Mouse (Mus musculus) myocyte (in vitro differentiated cells): ENCODE data around the gene Nr1i3. TPM values are rescaled to one million over a fixed set of nuclear protein-coding genes. Genes with fewer than 3 reads are reported as not detected.

Experiments used
- H3K27me3 ChIP-seq: one replicate; pipeline ENCODE4 v1.6.1; 2011; ENCODE audit not compliant: control insufficient read depth, insufficient read depth, insufficient read length
- H3K36me3 ChIP-seq: one replicate; pipeline ENCODE4 v1.6.1; 2011; ENCODE audit not compliant: control insufficient read depth, insufficient read depth
- H3K4me2 ChIP-seq: one replicate; pipeline ENCODE4 v1.6.1; 2011; ENCODE audit warnings: low read depth, control low read depth
- H3K4me3 ChIP-seq: one replicate; pipeline ENCODE4 v1.5.1; 2011; ENCODE audit warnings: mild to moderate bottlenecking, control low read depth, moderate library complexity
- H3K79me2 ChIP-seq: one replicate; pipeline ENCODE4 v1.6.1; 2011; ENCODE audit not compliant: control insufficient read depth, insufficient read depth
- H3ac ChIP-seq: one replicate; pipeline ENCODE4 v1.6.1; 2011; ENCODE audit not compliant: control insufficient read depth, insufficient read length
- CEBPB ChIP-seq: IDR thresholded peaks from 2 replicates; pipeline ENCODE4 v1.6.1; 2011; ENCODE audit warnings: mild to moderate bottlenecking, moderate library complexity; ENCODE audit not compliant: poor library complexity, insufficient read depth, severe bottlenecking
- E2F4 ChIP-seq: IDR thresholded peaks from one replicate; pipeline ENCODE4 v1.6.1; 2011; ENCODE audit warnings: mild to moderate bottlenecking, control low read depth, moderate library complexity; ENCODE audit not compliant: insufficient read depth
- MAX ChIP-seq: IDR thresholded peaks from one replicate; pipeline ENCODE4 v1.6.1; 2011; ENCODE audit warnings: low read depth, mild to moderate bottlenecking, control low read depth
- MYOD1 ChIP-seq, 3 experiments: IDR thresholded peaks; one replicate each; pipeline ENCODE4 v1.6.1; 2011; ENCODE audit warnings: control low read depth in 2 of 3, low read depth in 2 of 3, mild to moderate bottlenecking in 2 of 3, moderate library complexity in 1 of 3; ENCODE audit not compliant: insufficient read length in 2 of 3, control insufficient read depth in 1 of 3
- MYOG ChIP-seq, 3 experiments: IDR thresholded peaks; one replicate each; pipeline ENCODE4 v1.6.1; 2011; ENCODE audit warnings: control low read depth in 2 of 3, low read depth in 2 of 3, mild to moderate bottlenecking in 2 of 3; ENCODE audit not compliant: insufficient read length in 2 of 3, control insufficient read depth in 1 of 3, insufficient read depth in 1 of 3
- POLR2A ChIP-seq: IDR thresholded peaks from one replicate; pipeline ENCODE4 v1.6.1; 2011; ENCODE audit warnings: low read depth, mild to moderate bottlenecking, control low read depth, moderate library complexity; ENCODE audit not compliant: insufficient read length
- POLR2AphosphoS2 ChIP-seq: IDR thresholded peaks from one replicate; pipeline ENCODE4 v1.6.1; 2011; ENCODE audit warnings: low read depth, control low read depth; ENCODE audit not compliant: insufficient read length
- REST ChIP-seq: IDR thresholded peaks from one replicate; pipeline ENCODE4 v1.6.1; 2011; ENCODE audit warnings: mild to moderate bottlenecking, control low read depth, moderate library complexity; ENCODE audit not compliant: insufficient read depth, insufficient read length
- SRF ChIP-seq: IDR thresholded peaks from one replicate; pipeline ENCODE4 v1.6.1; 2011; ENCODE audit warnings: low read depth; ENCODE audit not compliant: control insufficient read depth, insufficient read length
- TCF12 ChIP-seq: IDR thresholded peaks from one replicate; pipeline ENCODE4 v1.6.1; 2011; ENCODE audit warnings: mild to moderate bottlenecking, control low read depth; ENCODE audit not compliant: poor library complexity, insufficient read depth, severe bottlenecking
- TCF3 ChIP-seq: IDR thresholded peaks from one replicate; pipeline ENCODE4 v1.6.1; 2011; ENCODE audit warnings: low read depth, control low read depth; ENCODE audit not compliant: insufficient read length
- USF1 ChIP-seq: IDR thresholded peaks from one replicate; pipeline ENCODE4 v1.6.1; 2011; ENCODE audit warnings: low read depth, mild to moderate bottlenecking, control low read depth, moderate library complexity
- polyA plus RNA-seq: library from polyadenylated mRNA; unstranded; fragments of >200 nt; fragmentation: generic; extraction: Trizol; gene quantifications from one replicate; pipeline ENCODE4 v1.2.1, GENCODE M21; 2012; ENCODE audit warnings: missing spikeins

The Nr1i3 gene
- polyA plus RNA-seq, 1 experiment, result 0.06 TPM

DNA sequence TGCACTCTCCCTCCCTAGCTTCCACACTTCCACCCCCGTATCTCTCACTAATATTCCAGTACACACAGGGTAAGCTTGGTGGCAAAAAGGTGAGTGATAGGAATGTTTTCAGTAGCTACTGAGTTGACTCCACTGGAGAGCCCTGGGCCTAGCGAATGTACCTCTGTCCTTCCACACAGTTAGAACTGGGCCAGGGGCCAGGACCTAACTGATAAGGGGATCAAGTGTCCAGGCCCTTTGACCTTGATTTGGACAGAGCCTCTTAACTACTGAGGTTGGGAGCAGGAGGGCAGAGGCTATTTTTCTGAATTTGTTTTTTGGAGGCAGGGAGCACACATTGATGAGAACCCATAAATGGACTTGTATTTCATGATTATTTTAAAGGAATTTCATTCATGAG is 10.0 kb downstream of the Nr1i3 start:
- no peak overlapping the region for H3K4me3 ChIP-seq
- no peaks in the 10 kb centered on the region for H3K79me2 ChIP-seq
- H3K4me2 ChIP-seq, result no peak overlapping the region
- peaks cover 2% of the 10 kb centered on the region for H3K36me3 ChIP-seq
- H3ac ChIP-seq, result no peak overlapping the region
- H3K27me3 ChIP-seq, result no peaks in the 10 kb centered on the region
- TF ChIP-seq MYOG (IDR thresholded peaks at IDR 0.05; ENCODE audit: control insufficient read depth in 1 of 3, insufficient read depth in 1 of 3, insufficient read length in 2 of 3, low read depth in 2 of 3) (no peak), CEBPB (no peak), TCF3 (no peak), TCF12 (no peak), POLR2A (no peak), USF1 (no peak), MYOD1 (IDR thresholded peaks at IDR 0.05; ENCODE audit: control insufficient read depth in 1 of 3, insufficient read length in 2 of 3, low read depth in 2 of 3) (no peak), E2F4 (no peak), REST (no peak), SRF (no peak)

DNA sequence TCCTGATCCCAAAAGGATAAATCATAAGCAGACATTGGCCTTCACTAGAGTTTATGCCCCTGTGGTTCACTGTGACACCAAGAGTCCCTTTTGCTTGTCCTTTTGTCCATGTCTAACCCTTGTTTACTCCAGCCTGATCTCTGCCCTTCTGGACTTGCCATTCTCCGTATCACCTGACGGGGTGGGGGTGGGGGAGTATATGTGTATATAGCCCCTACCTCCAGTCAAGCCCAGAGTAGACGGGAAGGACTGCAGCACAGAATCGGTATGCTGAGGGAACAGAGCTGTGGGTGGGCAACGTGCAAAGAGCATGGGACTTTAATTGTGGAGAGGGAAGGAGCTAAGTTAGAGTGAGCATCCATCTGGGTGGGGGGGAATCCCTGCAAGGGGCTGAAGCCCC is 11.1 kb downstream of the Nr1i3 start, which contains the start of gene Apoa2:
TSS of gene Apoa2 (plus strand) at position 198 of the 400 bp plus-strand sequence.
- Histone ChIP-seq H3K4me2 (no peak within 1 kb of the TSS), H3K27me3 (no peaks in the 10 kb centered on the region), H3K36me3 (peaks cover 3% of the 10 kb centered on the region), H3K79me2 (no peaks in the 10 kb centered on the region), H3K4me3 (no peak within 1 kb of the TSS), H3ac (no peak within 1 kb of the TSS)
- TF ChIP-seq CEBPB (no peak), TCF3 (no peak), REST (no peak), MAX (no peak), SRF (no peak), MYOG (IDR thresholded peaks at IDR 0.05; ENCODE audit: control insufficient read depth in 1 of 3, insufficient read depth in 1 of 3, insufficient read length in 2 of 3, low read depth in 2 of 3) (no peak), POLR2A (no peak), E2F4 (no peak), POLR2AphosphoS2 (no peak), USF1 (no peak), TCF12 (no peak), MYOD1 (IDR thresholded peaks at IDR 0.05; ENCODE audit: control insufficient read depth in 1 of 3, insufficient read length in 2 of 3, low read depth in 2 of 3) (no peak)

DNA sequence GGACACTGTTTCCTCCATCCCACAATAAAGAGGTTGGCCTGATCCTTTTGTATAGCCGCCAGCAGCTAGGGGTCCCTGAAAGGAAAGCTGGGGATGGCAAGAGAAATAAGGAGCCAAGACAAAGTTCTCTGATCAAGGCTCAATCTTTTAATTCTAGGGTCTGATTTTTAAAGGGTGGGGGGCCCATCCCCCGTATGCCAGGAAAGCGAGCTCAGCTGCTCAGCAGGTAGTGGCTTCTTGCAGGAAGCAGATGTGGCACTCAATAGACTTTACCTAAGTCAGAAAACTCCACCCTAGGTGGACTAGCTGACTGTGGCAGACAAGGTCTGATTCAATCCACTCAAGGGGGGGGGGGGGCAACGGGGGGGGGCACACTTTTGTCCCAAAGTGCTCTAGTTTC is 13.0 kb downstream of the Nr1i3 start:
- H3K27me3 ChIP-seq, result no peaks in the 10 kb centered on the region
- H3K79me2 ChIP-seq, result no peaks in the 10 kb centered on the region
- no peak overlapping the region for H3ac ChIP-seq
- TF ChIP-seq TCF3 (no peak), SRF (no peak), USF1 (no peak), MAX (no peak), TCF12 (no peak), POLR2A (no peak), POLR2AphosphoS2 (no peak), MYOG (IDR thresholded peaks at IDR 0.05; ENCODE audit: control insufficient read depth in 1 of 3, insufficient read depth in 1 of 3, insufficient read length in 2 of 3, low read depth in 2 of 3) (no peak), REST (no peak)
- H3K36me3 ChIP-seq, result peaks cover 3% of the 10 kb centered on the region
- H3K4me2 ChIP-seq, result no peak overlapping the region
- no peak overlapping the region for H3K4me3 ChIP-seq

DNA sequence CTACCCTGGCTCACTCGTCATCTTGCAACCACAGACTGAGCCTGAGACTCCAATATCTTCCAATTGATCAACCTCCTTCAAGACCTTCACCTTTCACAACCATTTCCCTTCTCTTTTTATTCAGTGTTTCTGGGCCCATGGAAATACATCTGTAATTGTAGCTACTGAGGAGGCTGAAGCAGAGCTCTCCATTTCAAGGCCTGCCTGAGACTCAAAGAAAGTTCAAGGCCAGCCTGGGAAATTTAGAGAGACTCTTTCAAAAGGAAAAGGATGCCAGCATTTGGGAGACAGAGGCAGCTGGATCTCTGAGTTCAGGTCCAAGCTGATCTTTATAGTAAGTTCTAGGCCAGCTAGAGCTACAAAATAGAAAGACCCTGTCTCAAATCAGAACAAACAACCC is 14.1 kb downstream of the Nr1i3 start:
- no peak overlapping the region for H3ac ChIP-seq
- no peak for TF ChIP-seq E2F4
- TF ChIP-seq MYOD1 (IDR thresholded peaks at IDR 0.05; ENCODE audit: control insufficient read depth in 1 of 3, insufficient read length in 2 of 3, low read depth in 2 of 3), result no peak
- no peak for TF ChIP-seq SRF
- no peak for TF ChIP-seq MYOG (IDR thresholded peaks at IDR 0.05; ENCODE audit: control insufficient read depth in 1 of 3, insufficient read depth in 1 of 3, insufficient read length in 2 of 3, low read depth in 2 of 3)
- TF ChIP-seq REST, result no peak
- peaks cover 4% of the 10 kb centered on the region for H3K36me3 ChIP-seq
- H3K79me2 ChIP-seq, result no peaks in the 10 kb centered on the region
- no peak overlapping the region for H3K4me3 ChIP-seq
- no peaks in the 10 kb centered on the region for H3K27me3 ChIP-seq
- no peak overlapping the region for H3K4me2 ChIP-seq

DNA sequence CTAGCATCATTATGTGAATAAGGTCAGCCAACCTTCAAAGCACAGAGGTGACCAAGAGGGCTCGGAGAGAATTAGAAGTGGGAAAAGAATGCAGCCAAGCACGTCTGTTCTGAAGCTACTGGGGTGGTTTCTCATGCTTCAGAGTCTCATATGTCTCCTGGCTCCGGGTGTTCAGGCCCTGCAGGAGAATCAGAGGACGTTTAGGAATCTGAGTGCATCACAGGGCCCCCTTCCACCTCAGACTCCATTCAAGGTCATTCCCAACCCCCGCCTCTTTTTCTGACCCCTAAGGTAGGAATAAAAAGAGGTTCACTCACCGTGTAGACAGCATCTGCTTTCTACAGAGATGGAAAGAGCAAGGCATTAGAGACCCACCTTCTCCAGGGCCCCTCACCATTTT is 16.0 kb downstream of the Nr1i3 start:
- no peak overlapping the region for H3ac ChIP-seq
- no peaks in the 10 kb centered on the region for H3K79me2 ChIP-seq
- TF ChIP-seq POLR2A (no peak), MAX (no peak), CEBPB (no peak), USF1 (no peak), SRF (no peak), REST (no peak), TCF12 (no peak), POLR2AphosphoS2 (no peak)
- no peak overlapping the region for H3K4me3 ChIP-seq
- H3K27me3 ChIP-seq, result no peaks in the 10 kb centered on the region
- peaks cover 17% of the 10 kb centered on the region for H3K36me3 ChIP-seq
- H3K4me2 ChIP-seq, result no peak overlapping the region
